Mouse (Mus musculus) kidney, embryonic 14.5 days (tissue): Measurements from ENCODE around the gene Psmc2. TPM values are rescaled to one million over a fixed set of nuclear protein-coding genes. Genes with fewer than 3 reads are reported as not detected.

Experiments
- ATAC-seq: fragments of 200-750 bp; cut with Nextera tagmentation; 2 replicates; pipeline ENCODE4 v1.8.0; 2017; ENCODE audit warnings: moderate number of reproducible peaks, mild to moderate bottlenecking, moderate TSS enrichment, moderate library complexity; ENCODE audit not compliant: low FRiP score, low TSS enrichment
- H3K27ac ChIP-seq: fragments of 300-500 bp; sonication (generic); 2 replicates; pipeline ENCODE4 v1.5.1; 2014; ENCODE audit warnings: low read depth, mild to moderate bottlenecking, low read length, moderate library complexity, mixed read lengths
- H3K27me3 ChIP-seq: fragments of 300-500 bp; sonication (generic); 2 replicates; pipeline ENCODE4 v1.6.1; 2014; ENCODE audit warnings: mild to moderate bottlenecking, low read length; ENCODE audit not compliant: control insufficient read depth, insufficient read depth
- H3K36me3 ChIP-seq: fragments of 300-500 bp; sonication (generic); 2 replicates; pipeline ENCODE4 v1.6.1; 2014; ENCODE audit warnings: low read length, mixed read lengths; ENCODE audit not compliant: control insufficient read depth, insufficient read depth
- H3K4me1 ChIP-seq: fragments of 300-500 bp; sonication (generic); 2 replicates; pipeline ENCODE4 v1.6.1; 2014; ENCODE audit warnings: low read length, mixed read lengths; ENCODE audit not compliant: control insufficient read depth, insufficient read depth
- H3K4me2 ChIP-seq: fragments of 300-500 bp; sonication (generic); replicated peaks from 2 replicates; pipeline ENCODE4 v1.6.1; 2014; ENCODE audit warnings: low read depth, mild to moderate bottlenecking, low read length
- H3K4me3 ChIP-seq: fragments of 300-500 bp; sonication (generic); 2 replicates; pipeline ENCODE4 v1.5.1; 2014; ENCODE audit warnings: mild to moderate bottlenecking, low read length
- H3K9ac ChIP-seq: fragments of 300-500 bp; sonication (generic); 2 replicates; pipeline ENCODE4 v1.6.1; 2014; ENCODE audit warnings: low read depth, mild to moderate bottlenecking, low read length, moderate library complexity
- H3K9me3 ChIP-seq: fragments of 300-500 bp; sonication (generic); 2 replicates; pipeline ENCODE4 v1.6.1; 2016; ENCODE audit warnings: low read length; ENCODE audit not compliant: control insufficient read depth
- WGBS: fragments of 180-500 bp; shearing (Covaris S2); extraction: QIAGEN DNeasy Blood & Tissue Kit; methylation state at CpG from one replicate; pipeline ENCODE4 v1.1.7; 2014; 5-methylcytosine and 5-hydroxymethylcytosine counted together
- polyA plus RNA-seq: library from polyadenylated mRNA; unstranded; fragments of >200 nt; fragmentation: Nextera tagmentation; extraction: Ambion mirVana; gene quantifications from 2 replicates; pipeline ENCODE4 v1.2.1, GENCODE M21; 2014

Psmc2 gene
- polyA plus RNA-seq, 1 experiment from 2014 or later: 188 TPM

DNA sequence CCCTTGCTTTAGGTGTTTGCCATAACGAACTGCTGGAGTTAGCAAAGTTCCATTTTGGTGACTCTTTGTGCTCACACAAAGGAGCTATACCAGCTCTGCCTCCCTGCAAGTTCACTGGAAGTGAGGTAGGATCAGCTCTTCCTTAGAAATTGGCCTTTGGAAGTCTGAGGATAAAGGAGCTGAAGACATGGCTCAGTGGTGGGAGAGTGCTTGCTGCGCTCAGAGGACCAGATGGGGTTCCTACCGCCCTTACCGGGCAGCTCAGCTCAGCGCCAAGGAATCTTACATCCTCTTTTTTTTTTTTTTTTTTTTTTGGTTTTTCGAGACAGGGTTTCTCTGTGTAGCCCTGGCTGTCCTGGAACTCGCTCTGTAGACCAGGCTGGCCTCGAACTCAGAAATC is 39.1 kb upstream of the Psmc2 start:
- Histone ChIP-seq H3K9ac (no peak overlapping the region), H3K36me3 (peaks cover 89% of the 10 kb centered on the region), H3K9me3 (no peaks in the 10 kb centered on the region), H3K27ac (no peak overlapping the region), H3K4me1 (no peaks in the 10 kb centered on the region), H3K27me3 (no peaks in the 10 kb centered on the region), H3K4me2 (no peak overlapping the region), H3K4me3 (no peak overlapping the region)
- ATAC-seq: no peak
- 98% methylated on average over 6 of the region's 8 CpGs for WGBS

DNA sequence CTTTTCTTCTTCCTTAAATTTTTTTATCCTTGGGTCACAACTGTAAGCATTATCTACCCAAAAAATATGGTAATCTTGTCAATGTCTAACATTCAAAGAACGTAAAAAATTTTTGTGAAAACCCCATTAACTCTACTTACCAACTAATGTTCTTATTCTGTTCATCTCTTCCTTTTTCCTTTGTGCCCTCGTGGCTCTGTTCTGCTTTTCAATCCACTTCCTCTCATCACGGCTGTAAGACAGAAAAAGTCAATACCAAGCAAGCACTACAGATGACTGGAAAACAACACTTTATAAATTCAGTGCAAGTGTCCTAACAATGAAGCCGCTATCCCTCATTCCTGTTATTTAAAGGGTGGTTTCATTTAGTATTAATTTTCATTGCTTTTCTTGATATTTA is 16.6 kb upstream of the Psmc2 start:
- Histone ChIP-seq H3K4me2 (no peak overlapping the region), H3K36me3 (peaks cover 64% of the 10 kb centered on the region), H3K27ac (no peak overlapping the region), H3K4me1 (no peaks in the 10 kb centered on the region), H3K9me3 (no peaks in the 10 kb centered on the region), H3K9ac (no peak overlapping the region), H3K27me3 (no peaks in the 10 kb centered on the region), H3K4me3 (no peak overlapping the region)
- 82% methylated on average over 4 of the region's 4 CpGs for WGBS
- no peak for ATAC-seq

DNA sequence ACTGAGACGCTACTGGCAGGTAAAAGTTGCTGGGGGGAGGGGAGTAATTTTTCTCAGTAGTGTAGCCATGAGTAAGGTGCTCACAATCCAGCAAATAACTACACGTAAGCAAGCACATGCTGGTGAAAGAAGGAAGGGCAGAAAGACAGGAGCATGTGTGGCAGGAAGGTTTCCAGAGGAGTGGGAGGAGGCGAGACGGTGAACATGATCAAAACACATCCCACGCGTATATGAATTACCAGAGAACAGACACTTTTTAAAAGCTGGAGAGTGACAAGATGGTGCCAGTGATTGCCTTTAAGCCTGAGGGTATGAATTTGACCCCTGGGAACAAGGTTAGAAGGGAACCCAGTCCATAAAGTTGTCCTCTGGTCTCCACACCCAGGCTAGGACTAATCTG is 15.2 kb upstream of the Psmc2 start:
- no peak for ATAC-seq
- no peaks in the 10 kb centered on the region for H3K27me3 ChIP-seq
- H3K4me2 ChIP-seq: no peak overlapping the region
- H3K27ac ChIP-seq: no peak overlapping the region
- no peaks in the 10 kb centered on the region for H3K9me3 ChIP-seq
- no peaks in the 10 kb centered on the region for H3K4me1 ChIP-seq
- H3K9ac ChIP-seq: no peak overlapping the region
- 89% methylated on average over 6 of the region's 6 CpGs for WGBS
- no peak overlapping the region for H3K4me3 ChIP-seq
- peaks cover 63% of the 10 kb centered on the region for H3K36me3 ChIP-seq

DNA sequence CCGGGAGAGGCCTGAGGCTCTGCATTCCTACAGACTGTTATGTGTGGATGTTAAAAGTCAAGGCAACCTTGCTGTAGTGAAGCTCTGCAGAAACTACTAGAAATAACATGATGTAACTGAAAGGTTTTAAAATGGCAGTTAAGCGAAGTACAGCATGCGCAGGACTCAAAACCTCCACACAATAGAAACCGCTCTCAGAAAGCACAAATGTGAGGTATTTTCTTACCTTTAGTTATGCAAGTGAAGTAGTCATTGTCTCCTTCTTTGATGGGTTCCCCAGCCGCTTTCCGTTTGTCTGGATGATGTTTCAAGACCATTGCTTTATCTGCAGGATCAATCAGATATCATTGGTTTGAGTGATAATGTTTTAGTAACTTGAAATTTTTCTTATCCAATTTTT is 8.6 kb upstream of the Psmc2 start:
- no peak overlapping the region for H3K9ac ChIP-seq
- no peak overlapping the region for H3K27ac ChIP-seq
- H3K4me2 ChIP-seq: no peak overlapping the region
- no peak overlapping the region for H3K4me3 ChIP-seq
- H3K27me3 ChIP-seq: no peaks in the 10 kb centered on the region
- H3K36me3 ChIP-seq: peaks cover 64% of the 10 kb centered on the region
- H3K9me3 ChIP-seq: no peaks in the 10 kb centered on the region
- no peaks in the 10 kb centered on the region for H3K4me1 ChIP-seq
- WGBS: 89% methylated on average over 6 of the region's 6 CpGs
- ATAC-seq: no peak

DNA sequence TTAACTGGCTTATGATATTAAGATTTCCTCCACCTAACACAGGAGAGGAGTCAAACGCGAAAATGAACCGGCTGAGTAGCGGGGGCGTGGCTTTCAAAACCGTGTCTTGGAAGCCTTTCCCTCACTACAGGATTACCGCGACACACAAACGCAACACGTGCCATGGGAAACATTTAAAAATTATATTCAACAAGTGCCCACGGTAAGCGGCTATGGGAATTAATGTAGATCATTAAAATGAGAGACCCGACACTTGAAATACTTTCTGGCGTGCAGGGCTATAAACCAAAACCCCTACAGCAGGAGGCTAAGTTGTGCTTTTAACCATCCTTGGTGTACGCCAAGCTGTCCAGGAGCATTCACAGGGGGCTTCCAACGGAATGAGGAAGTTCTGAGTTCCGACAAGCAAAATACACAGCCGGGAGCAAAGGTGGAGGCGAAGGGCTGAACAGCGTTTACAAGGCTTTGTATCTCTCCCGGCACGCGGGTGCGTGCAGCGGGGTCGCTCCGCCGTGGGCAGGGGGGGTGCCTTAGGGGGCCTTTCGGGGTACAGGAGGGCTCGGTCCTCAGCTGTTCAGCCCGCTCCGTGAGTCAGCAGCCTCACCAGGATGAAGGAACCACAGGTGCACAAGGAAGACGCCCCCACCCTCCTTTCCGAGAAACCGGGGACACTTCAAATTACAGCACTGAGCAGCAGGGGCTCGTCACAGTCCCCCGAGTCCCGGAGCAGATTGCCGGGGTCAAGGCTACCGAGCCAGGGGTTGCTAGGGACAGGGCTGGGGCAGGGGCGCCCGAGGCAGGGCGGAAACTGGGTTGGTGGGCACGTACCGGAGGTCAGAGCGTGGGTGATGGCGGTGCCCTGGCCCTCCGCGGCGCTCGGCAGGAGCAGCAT is 676 bp upstream of the Psmc2 start:
- H3K9ac ChIP-seq: peak overlapping the region; percentile 76
- H3K4me3 ChIP-seq: peak overlapping the region; percentile 95
- under 1% methylated on average over 48 of the region's 51 CpGs for WGBS
- no peaks in the 10 kb centered on the region for H3K27me3 ChIP-seq
- peak; percentile 84; the same call in 1 of the 2 replicates for ATAC-seq
- peak overlapping the region; percentile 61; the same call in 1 of the 2 replicates for H3K27ac ChIP-seq
- peaks cover 36% of the 10 kb centered on the region for H3K36me3 ChIP-seq
- peaks cover 9% of the 10 kb centered on the region; the same call in 1 of the 2 replicates for H3K4me1 ChIP-seq
- H3K4me2 ChIP-seq: peak overlapping the region; percentile 94
- no peaks in the 10 kb centered on the region for H3K9me3 ChIP-seq

DNA sequence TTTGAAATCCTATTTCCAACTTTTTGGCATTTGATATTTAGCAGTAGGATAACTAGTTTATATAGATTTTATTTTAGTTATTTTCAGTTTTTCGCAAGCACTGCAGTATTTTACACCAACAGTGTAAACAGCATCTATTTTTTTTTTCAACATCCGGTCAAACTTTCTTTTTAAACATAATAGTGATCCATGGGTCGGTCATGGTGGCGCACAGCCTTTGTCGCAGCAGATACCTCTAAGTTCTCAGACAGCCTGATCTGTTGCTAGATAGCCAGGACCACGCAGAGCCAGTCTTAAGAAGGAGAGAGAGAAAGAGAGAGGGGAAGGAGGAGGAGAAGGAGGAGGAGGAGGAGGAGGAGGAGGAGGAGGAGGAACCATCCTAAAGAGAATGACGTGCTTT is 693 bp downstream of the Psmc2 start:
- no peaks in the 10 kb centered on the region for H3K9me3 ChIP-seq
- peaks cover 9% of the 10 kb centered on the region; the same call in 1 of the 2 replicates for H3K4me1 ChIP-seq
- peak overlapping the region; percentile 71; the same call in 1 of the 2 replicates for H3K4me2 ChIP-seq
- no peak overlapping the region for H3K9ac ChIP-seq
- ATAC-seq: no peak
- H3K27me3 ChIP-seq: no peaks in the 10 kb centered on the region
- H3K27ac ChIP-seq: no peak overlapping the region
- H3K4me3 ChIP-seq: no peak overlapping the region
- 75% methylated on average over 7 of the region's 7 CpGs for WGBS
- H3K36me3 ChIP-seq: peaks cover 24% of the 10 kb centered on the region

DNA sequence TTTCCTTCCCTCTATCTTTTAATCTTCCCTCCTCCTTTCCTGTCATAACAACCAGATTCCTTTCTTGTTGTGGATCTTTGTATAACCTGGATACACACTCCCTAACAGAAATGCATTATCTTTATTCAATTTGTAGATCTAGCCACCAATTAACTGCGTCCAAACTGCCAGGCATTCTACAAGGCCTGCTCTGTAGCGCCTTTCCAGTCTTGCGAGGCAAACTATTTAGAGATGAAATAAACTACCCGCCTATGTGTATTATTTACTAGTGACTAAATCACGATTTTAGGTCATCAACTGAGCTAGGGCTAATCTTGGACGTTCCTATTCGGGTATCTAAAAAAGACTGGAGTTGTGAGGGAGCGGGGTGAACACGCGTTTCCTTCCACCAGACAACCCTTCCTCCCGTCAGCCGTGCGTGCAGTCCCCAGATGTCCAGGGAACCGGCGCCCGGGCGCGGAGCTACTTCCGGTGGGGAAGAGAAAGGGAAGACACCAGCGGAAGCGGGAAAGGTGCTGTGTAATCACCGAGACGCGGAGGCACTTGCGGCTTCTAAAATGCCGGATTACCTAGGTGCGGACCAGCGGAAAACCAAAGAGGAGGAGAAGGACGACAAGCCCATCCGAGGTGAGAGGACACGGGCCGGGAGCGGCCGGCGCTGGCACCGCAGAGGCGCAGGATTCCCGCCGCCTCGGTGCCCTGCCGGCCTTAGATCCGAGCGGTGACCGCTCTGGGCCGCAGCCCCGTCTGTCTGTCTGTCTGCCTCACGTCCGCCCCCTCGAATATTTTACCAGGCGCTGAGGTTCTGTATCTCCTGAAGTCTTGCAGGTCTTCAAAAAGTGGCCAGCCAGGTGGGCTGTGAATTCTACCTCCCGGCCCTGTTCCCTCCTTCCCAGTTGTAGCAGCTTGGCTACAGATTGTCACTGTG is 1.4 kb downstream of the Psmc2 start:
- Histone ChIP-seq H3K9me3 (no peaks in the 10 kb centered on the region), H3K36me3 (peaks cover 19% of the 10 kb centered on the region), H3K9ac (peak overlapping the region; percentile 77), H3K4me2 (peak overlapping the region; percentile 71), H3K27ac (peak overlapping the region; percentile 8), H3K4me1 (peaks cover 9% of the 10 kb centered on the region; the same call in 1 of the 2 replicates), H3K4me3 (peak overlapping the region; percentile 62), H3K27me3 (no peaks in the 10 kb centered on the region)
- ATAC-seq: peak; percentile 85
- WGBS: 2% methylated on average over 51 of the region's 51 CpGs

DNA sequence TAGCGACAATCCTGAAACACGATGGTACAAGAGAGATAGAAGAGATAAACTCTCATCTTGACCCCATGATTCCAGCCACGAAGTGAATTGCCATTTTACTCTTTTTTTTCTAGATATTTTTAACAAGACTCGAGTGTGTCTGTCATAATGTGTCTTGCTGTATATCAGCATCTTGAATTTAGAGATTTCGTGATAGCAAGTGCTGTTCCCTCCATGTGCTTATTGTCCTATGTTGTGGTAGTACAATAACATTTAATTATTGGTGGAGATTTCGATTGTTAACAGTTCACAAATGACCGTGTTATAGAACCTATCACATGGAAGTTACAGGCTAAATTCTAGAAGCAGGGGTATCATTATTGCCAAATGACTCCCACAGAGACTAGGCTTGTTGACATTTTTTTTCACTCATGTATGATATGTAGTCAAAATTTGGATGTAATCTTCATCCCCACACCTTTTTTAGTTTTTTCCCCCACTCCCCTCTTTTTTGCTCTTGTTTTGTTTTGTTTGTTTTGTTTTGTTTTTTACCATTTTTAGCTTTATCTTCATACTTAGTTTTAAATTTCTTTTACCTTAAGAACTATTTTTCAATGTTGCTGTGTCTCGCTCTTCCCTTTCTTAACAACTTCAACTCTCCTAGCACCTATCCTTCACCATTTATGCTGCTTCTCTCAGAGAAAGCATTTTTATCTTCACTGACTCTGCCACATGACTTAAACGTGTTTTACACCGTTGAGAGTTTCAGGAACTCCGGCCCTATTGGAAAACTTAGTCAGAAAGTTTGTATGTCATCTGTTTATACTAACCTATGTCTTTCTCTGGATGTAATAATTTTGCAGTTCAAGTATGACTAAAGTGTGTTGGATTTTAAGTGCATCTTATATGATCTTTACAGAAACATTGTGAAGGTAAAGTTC is 2.4 kb downstream of the Psmc2 start:
- no peak for ATAC-seq
- H3K4me1 ChIP-seq: peaks cover 9% of the 10 kb centered on the region; the same call in 1 of the 2 replicates

More for the DNA sequence above, 2.4 kb downstream of the Psmc2 start:
- no peaks in the 10 kb centered on the region for H3K9me3 ChIP-seq
- peak overlapping the region; percentile 62 for H3K4me3 ChIP-seq
- 37% methylated on average over 11 of the region's 11 CpGs for WGBS
- H3K27me3 ChIP-seq: no peaks in the 10 kb centered on the region
- H3K36me3 ChIP-seq: peaks cover 10% of the 10 kb centered on the region; the same call in 1 of the 2 replicates
- no peak overlapping the region; the same call in 1 of the 2 replicates for H3K27ac ChIP-seq
- H3K4me2 ChIP-seq: peak overlapping the region; percentile 71
- H3K9ac ChIP-seq: peak overlapping the region; percentile 77
